Mouse (Mus musculus): ENCODE data around the gene Fcer2a. TPM values are rescaled to one million over a fixed set of nuclear protein-coding genes. Genes with fewer than 3 reads are reported as not detected.

Gene Fcer2a
- total RNA-seq, 2 experiments from 2014 or later, result 0.13 to 0.33 TPM

GRCm38 (mm10) chr8:3676993-3677579, 16.9 kb downstream of the Fcer2a start:
- peak; percentile 48 for ATAC-seq (ENCODE audit: poor library complexity, severe bottlenecking)

- peak; percentile 84 for ATAC-seq (ENCODE audit: poor library complexity, severe bottlenecking)
These were observed 17.6 kb downstream of the Fcer2a start, which contains the start of gene Trappc5 for GRCm38 (mm10) chr8:3676131-3676992. Gene Trappc5 (plus strand): TSS chr8:3676299.

- ATAC-seq (ENCODE audit: poor library complexity, severe bottlenecking), result no peak
These were observed 19.3 kb downstream of the Fcer2a start for GRCm38 (mm10) chr8:3674671-3675070.

- ATAC-seq (ENCODE audit: poor library complexity, severe bottlenecking), result peak; percentile 53
These were observed 21.9 kb downstream of the Fcer2a start, which contains the start of gene Fcor for GRCm38 (mm10) chr8:3671980-3672491. Gene Fcor (minus strand): TSS chr8:3672362.

GRCm38 (mm10) chr8:3670388-3670787, 23.6 kb downstream of the Fcer2a start:
- peak; percentile 56 for ATAC-seq (ENCODE audit: poor library complexity, severe bottlenecking)

- ATAC-seq (ENCODE audit: poor library complexity, severe bottlenecking), result peak; percentile 48
These were observed 28.5 kb downstream of the Fcer2a start, which contains the start of gene Mcemp1 for GRCm38 (mm10) chr8:3665507-3665906. Gene Mcemp1 (plus strand): TSS chr8:3665754.

- ATAC-seq (ENCODE audit: poor library complexity, severe bottlenecking), result peak; percentile 81
These were observed 29.6 kb downstream of the Fcer2a start for GRCm38 (mm10) chr8:3664405-3664804.

GRCm38 (mm10) chr8:3660889-3661288, 33.1 kb downstream of the Fcer2a start:
- peak; percentile 61 for ATAC-seq (ENCODE audit: poor library complexity, severe bottlenecking)

GRCm38 (mm10) chr8:3656725-3657381, 37.1 kb downstream of the Fcer2a start:
- no peak for ATAC-seq (ENCODE audit: poor library complexity, severe bottlenecking)

- no peak for ATAC-seq (ENCODE audit: poor library complexity, severe bottlenecking)
These were observed 38.4 kb downstream of the Fcer2a start, which contains the start of gene Retn for GRCm38 (mm10) chr8:3655526-3655925. Gene Retn (plus strand): TSS chr8:3655770.

- no peak for ATAC-seq (ENCODE audit: poor library complexity, severe bottlenecking)
These were observed 39.1 kb downstream of the Fcer2a start for GRCm38 (mm10) chr8:3654726-3655508.

GRCm38 (mm10) chr8:3652845-3653244, 41.1 kb downstream of the Fcer2a start:
- ATAC-seq (ENCODE audit: poor library complexity, severe bottlenecking), result no peak

GRCm38 (mm10) chr8:3648990-3649389, 45.0 kb downstream of the Fcer2a start:
- ATAC-seq (ENCODE audit: poor library complexity, severe bottlenecking), result peak; percentile 10

- ATAC-seq (ENCODE audit: poor library complexity, severe bottlenecking), result peak; percentile 62
These were observed 45.7 kb downstream of the Fcer2a start for GRCm38 (mm10) chr8:3648268-3648667.

GRCm38 (mm10) chr8:3647561-3647960, 46.4 kb downstream of the Fcer2a start:
- ATAC-seq (ENCODE audit: poor library complexity, severe bottlenecking), result no peak

- peak; percentile 4; the same call in 1 of the 2 replicates for ATAC-seq (ENCODE audit: poor library complexity, severe bottlenecking)
These were observed 47.0 kb downstream of the Fcer2a start for GRCm38 (mm10) chr8:3646824-3647531.

- peak; percentile 91 for ATAC-seq (ENCODE audit: poor library complexity, severe bottlenecking)
These were observed 48.2 kb downstream of the Fcer2a start for GRCm38 (mm10) chr8:3645804-3646203.
